In genomic region chr11:29761387-29761786, GRCm38 (mm10) we compare ENCODE assay signal across 12 mouse cellular contexts.
DNase-seq lines count a peak whose midpoint lies in the region.
"Had no signal": no experiment of that assay in that cellular context is flagged by ENCODE, and none has a peak within 500 bp of the region (broad histone marks: within the 10 kb centered on the region; RNA-seq: fewer than 3 reads in every experiment).

No protein-coding gene starts in this region.

- DNase-seq in cerebellum, adult 11-12 months = peak; percentile 46
- DNase-seq in cerebellum, adult 11 months = no peak
- DNase-seq in brain, adult 2 months (ENCODE audit: low read depth, low spot score) = peak; percentile 46
- DNase-seq in cerebellum, adult 9-11 months = peak; percentile 49
- peak; percentile 36 to 44 for DNase-seq in cerebellum, postnatal 36 days
- DNase-seq in urinary bladder, postnatal 10 days (ENCODE audit: low spot score) = no peak
- DNase-seq in left cerebral cortex, adult 9 months (ENCODE audit: low spot score in 2 of 2) = no peak
- DNase-seq: adrenal gland, postnatal 14 days; forebrain, postnatal 0 days; gastrocnemius, postnatal 25 days; heart, postnatal 10 days; heart, postnatal 4 days had no signal

Comparison
In these comparisons a context has a peak if more than half of its experiments do, and no peak if none do; other contexts are left out.
1. DNase-seq: peak in cerebellum, adult 11-12 months (single experiment), brain, adult 2 months (single experiment), cerebellum, adult 9-11 months (single experiment) and cerebellum, postnatal 36 days (2 of 2); none in cerebellum, adult 11 months (single experiment), urinary bladder, postnatal 10 days (single experiment) and left cerebral cortex, adult 9 months (0 of 2).